Comparison of ENCODE assay signal across 8 mouse cellular contexts in the genomic region with DNA sequence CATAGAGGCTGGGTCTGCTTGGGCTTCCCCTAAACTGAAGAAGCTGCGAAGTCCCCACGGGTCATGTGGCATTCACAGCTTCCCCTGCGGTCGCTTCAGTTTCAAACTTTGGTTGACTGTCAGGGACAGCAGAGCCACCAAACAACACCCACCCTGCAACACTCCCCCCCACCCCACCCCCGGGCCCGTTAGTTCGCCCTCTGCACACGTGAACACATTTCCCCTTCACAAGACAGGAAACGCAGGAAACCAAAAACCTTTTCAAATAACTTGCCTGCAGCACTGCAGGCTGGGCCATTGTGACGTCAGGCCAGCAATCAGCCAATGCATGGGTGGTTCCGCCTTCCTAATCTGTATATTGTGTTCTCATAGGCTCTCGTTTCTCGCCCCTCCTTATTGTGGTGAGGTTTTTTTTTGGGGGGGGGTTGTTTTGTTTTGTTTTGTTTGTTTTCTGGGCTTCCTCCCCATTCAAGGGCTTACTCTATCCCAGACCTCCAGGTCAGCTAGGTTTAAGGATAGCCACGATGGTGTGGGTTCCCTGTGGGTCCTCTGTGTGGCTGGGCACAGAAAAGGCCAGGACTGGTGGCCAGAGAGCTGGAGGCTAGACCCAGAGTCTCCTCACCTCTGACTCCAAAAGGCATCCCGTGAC.
DNase-seq lines count a peak whose midpoint lies in the region; ATAC-seq and TF ChIP-seq lines count a peak whose summit lies in the region.

No protein-coding gene starts in this region.

- peaks cover 24% of the 10 kb centered on the region for H3K4me1 ChIP-seq in embryonic facial prominence, embryonic 12.5 days
- H3K4me1 ChIP-seq in heart, adult 2 months (ENCODE audit: control insufficient read depth, insufficient read depth, low read length): peaks cover 12% of the 10 kb centered on the region
- H3K4me1 ChIP-seq in liver, adult 2 months (ENCODE audit: control insufficient read depth, insufficient read depth, low read length): no peaks in the 10 kb centered on the region
- H3K4me1 ChIP-seq in stomach, postnatal 0 days (replicated peaks; ENCODE audit: control insufficient read depth, insufficient read depth): no peaks in the 10 kb centered on the region

- H3K36me3 ChIP-seq in embryonic facial prominence, embryonic 12.5 days: no peaks in the 10 kb centered on the region
- no peaks in the 10 kb centered on the region for H3K36me3 ChIP-seq in heart, adult 2 months (ENCODE audit: control insufficient read depth, insufficient read depth, low read length)
- H3K36me3 ChIP-seq in liver, adult 2 months (ENCODE audit: control insufficient read depth, insufficient read depth, low read length): no peaks in the 10 kb centered on the region
- no peaks in the 10 kb centered on the region for H3K36me3 ChIP-seq in stomach, postnatal 0 days (ENCODE audit: control insufficient read depth, insufficient read depth, low read length)

- peak; percentile 39 for DNase-seq in 3134 (ENCODE audit: extremely low read depth, insufficient read length, low spot score)
- peak; percentile 75 for DNase-seq in Muller cell, postnatal 12 days (ENCODE audit: inconsistent ontology term)
- peak; percentile 75 to 81 for DNase-seq in heart, adult 2 months
- peak; percentile 69 for DNase-seq in kidney, adult 11 months
- DNase-seq in liver, adult 2 months (ENCODE audit: extremely low read depth, low read depth, low spot score): peak; percentile 25
- peak; percentile 73 for DNase-seq in stomach, postnatal 0 days (ENCODE audit: low spot score)

- no peaks in the 10 kb centered on the region for H3K9me3 ChIP-seq in embryonic facial prominence, embryonic 12.5 days
- no peaks in the 10 kb centered on the region for H3K9me3 ChIP-seq in stomach, postnatal 0 days (ENCODE audit: control insufficient read depth, low read length)

- TF ChIP-seq CTCF in heart, adult 2 months (IDR thresholded peaks at IDR 0.05): no peak
- TF ChIP-seq CTCF in liver, adult 2 months (IDR thresholded peaks at IDR 0.05; ENCODE audit: low read depth, low read length): no peak
- TF ChIP-seq CTCF in stomach, postnatal 0 days (IDR thresholded peaks at IDR 0.05; ENCODE audit: low read depth): no peak

- ATAC-seq in embryonic facial prominence, embryonic 12.5 days (ENCODE audit: insufficient number of reproducible peaks, insufficient read depth, low FRiP score, low TSS enrichment): peak; percentile 71
- ATAC-seq in monocyte, adult 5-6 weeks (replicated peaks; ENCODE audit: insufficient number of reproducible peaks, low FRiP score, low TSS enrichment, poor library complexity, severe bottlenecking): peak; percentile 94
- peak; percentile 66; the same call in 1 of the 2 replicates for ATAC-seq in stomach, postnatal 0 days (ENCODE audit: low FRiP score, low TSS enrichment)

- TF ChIP-seq EP300 in heart, adult 2 months (IDR thresholded peaks at IDR 0.05; ENCODE audit: insufficient read depth, low read depth, low read length): peak; percentile 57; the same call in 1 of the 2 replicates
- TF ChIP-seq EP300 in stomach, postnatal 0 days (optimal IDR thresholded peaks at IDR 0.05): no peak

- peak overlapping the region; percentile 27 for H3K4me3 ChIP-seq in embryonic facial prominence, embryonic 12.5 days
- peak overlapping the region; percentile 24; the same call in 1 of the 2 replicates for H3K4me3 ChIP-seq in heart, adult 2 months
- H3K4me3 ChIP-seq in liver, adult 2 months (ENCODE audit: insufficient read depth, low read depth, low read length): no peak overlapping the region
- peak overlapping the region; percentile 6; the same call in 1 of the 2 replicates for H3K4me3 ChIP-seq in stomach, postnatal 0 days (ENCODE audit: low read depth, low read length)

- no peak overlapping the region for H3K9ac ChIP-seq in embryonic facial prominence, embryonic 12.5 days
- 0 out of 2 replicates have a peak overlapping the region, but pooled peaks have one; percentile 29 for H3K9ac ChIP-seq in heart, adult 2 months (ENCODE audit: low read depth, low read length)
- H3K9ac ChIP-seq in liver, adult 2 months (ENCODE audit: low read depth, low read length): no peak overlapping the region
- peak overlapping the region; percentile 9; the same call in 1 of the 2 replicates for H3K9ac ChIP-seq in stomach, postnatal 0 days (ENCODE audit: low read length)

- H3K4me2 ChIP-seq in embryonic facial prominence, embryonic 12.5 days (replicated peaks): peak overlapping the region; percentile 59
- peak overlapping the region; percentile 34 for H3K4me2 ChIP-seq in stomach, postnatal 0 days (replicated peaks; ENCODE audit: low read depth)

- H3K79me2 ChIP-seq in heart, adult 2 months (replicated peaks; ENCODE audit: control insufficient read depth, insufficient read depth, low read length): no peaks in the 10 kb centered on the region
- H3K79me2 ChIP-seq in liver, adult 2 months (ENCODE audit: control insufficient read depth, insufficient read depth, low read length): no peaks in the 10 kb centered on the region

- 4% methylated on average over 15 of the region's 15 CpGs for WGBS in embryonic facial prominence, embryonic 12.5 days
- WGBS in heart, adult 2 months: 11% methylated on average over 15 of the region's 15 CpGs
- 14% methylated on average over 15 of the region's 15 CpGs for WGBS in liver, adult 2 months
- 11% methylated on average over 15 of the region's 15 CpGs for WGBS in stomach, postnatal 0 days

- TF ChIP-seq POLR2A in heart, adult 2 months (IDR thresholded peaks at IDR 0.05; ENCODE audit: insufficient read depth, low read depth, low read length): no peak
- no peak for TF ChIP-seq POLR2A in liver, adult 2 months (IDR thresholded peaks at IDR 0.05; ENCODE audit: extremely low read depth, insufficient read depth, low read length)

- H3K27me3 ChIP-seq in embryonic facial prominence, embryonic 12.5 days: no peaks in the 10 kb centered on the region
- H3K27me3 ChIP-seq in heart, adult 2 months (ENCODE audit: control insufficient read depth, insufficient read depth, low read length): no peaks in the 10 kb centered on the region
- H3K27me3 ChIP-seq in liver, adult 2 months (ENCODE audit: control insufficient read depth, insufficient read depth, low read length): no peaks in the 10 kb centered on the region
- no peaks in the 10 kb centered on the region; the same call in 1 of the 2 replicates for H3K27me3 ChIP-seq in stomach, postnatal 0 days (ENCODE audit: control insufficient read depth, insufficient read depth, low read length)

- H3K27ac ChIP-seq in embryonic facial prominence, embryonic 12.5 days: peak overlapping the region; percentile 65
- H3K27ac ChIP-seq in heart, adult 2 months: peak overlapping the region; percentile 53
- no peak overlapping the region for H3K27ac ChIP-seq in liver, adult 2 months (replicated peaks; ENCODE audit: insufficient read depth, low read depth, low read length)
- no peak overlapping the region for H3K27ac ChIP-seq in stomach, postnatal 0 days (replicated peaks)

- intact Hi-C loops in heart, adult 2 months (cut with DNase I): no loop called here

Comparison
In these comparisons a context has a peak if more than half of its experiments do, and no peak if none do; other contexts are left out.
1. DNase-seq: peak in every context shown above with its lines; median percentile 78 in heart, adult 2 months; 75 in Muller cell, postnatal 12 days; 73 in stomach, postnatal 0 days; 69 in kidney, adult 11 months; 39 in 3134; 25 in liver, adult 2 months.
2. H3K27ac ChIP-seq: peak in embryonic facial prominence, embryonic 12.5 days (single experiment) and heart, adult 2 months (single experiment); none in liver, adult 2 months (single experiment) and stomach, postnatal 0 days (single experiment).
3. H3K9ac ChIP-seq: peak in heart, adult 2 months (single experiment) and stomach, postnatal 0 days (single experiment); none in embryonic facial prominence, embryonic 12.5 days (single experiment) and liver, adult 2 months (single experiment).
4. Peak in every context shown above with its lines, with median percentiles within 50 percentile points of each other: ATAC-seq.